Mouse (Mus musculus) heart, postnatal 10 days (tissue): Measurements from ENCODE around the gene Coro6. TPM values are rescaled to one million over a fixed set of nuclear protein-coding genes. Genes with fewer than 3 reads are reported as not detected.

ENCODE experiments used
- DNase-seq, 2 experiments: peaks; one replicate each; pipeline ENCODE4 v3.0.0; 2021
- intact Hi-C: fragments of 180-260 bp; cut with DNase I; formaldehyde crosslinking; loops from one replicate; pipeline ENCODE4 v1.15.1; 2025
- total RNA-seq, 2 experiments: library from RNA; stranded (reverse); gene quantifications; 2 replicates each; pipeline ENCODE4 v1.2.3; 2021

Gene Coro6
- total RNA-seq, 2 experiments from 2014 or later, result 196 to 202 TPM

GRCm38 (mm10) chr11:77505291-77505980 lies 43.2 kb downstream of the Coro6 start:
- intact Hi-C loops, result loop anchor here (5.0 kb wide), 1 partner anchor 122 kb away; no protein-coding TSS in a partner anchor
- no peak for DNase-seq

- intact Hi-C loops, result loop anchor here (5.0 kb wide), 1 partner anchor 121 kb away; no protein-coding TSS in a partner anchor
- no peak for DNase-seq
These were observed 44.1 kb downstream of the Coro6 start for GRCm38 (mm10) chr11:77506273-77506672.

DNA sequence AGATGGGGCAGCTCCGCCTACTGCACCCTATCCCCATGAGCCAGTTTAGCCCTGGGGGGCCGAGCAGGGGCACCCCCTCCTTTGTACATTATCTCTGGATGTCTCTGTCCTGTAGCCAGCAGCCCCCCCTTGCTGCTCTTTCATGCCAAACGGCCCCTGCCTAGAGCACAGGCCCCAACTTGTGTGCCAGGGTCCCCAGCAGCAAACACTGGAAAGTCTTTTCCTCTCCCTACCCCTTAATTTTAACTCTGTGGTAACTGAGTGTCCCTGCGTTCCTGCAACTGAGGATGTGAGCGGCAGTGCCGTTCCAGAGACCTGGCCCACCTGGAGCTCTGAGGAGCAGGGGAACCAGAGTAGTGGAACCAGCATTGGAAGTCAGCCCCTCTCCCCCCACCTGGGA lies 44.7 kb downstream of the Coro6 start:
- intact Hi-C loops, result loop anchor here (5.0 kb wide), 1 partner anchor 120 kb away; no protein-coding TSS in a partner anchor
- no peak for DNase-seq

GRCm38 (mm10) chr11:77507426-77507825 lies 45.2 kb downstream of the Coro6 start:
- intact Hi-C loops, result loop anchor here (5.0 kb wide), 1 partner anchor 120 kb away; no protein-coding TSS in a partner anchor
- no peak for DNase-seq

GRCm38 (mm10) chr11:77508068-77509021 lies 46.1 kb downstream of the Coro6 start:
- intact Hi-C loops, result loop anchor here (5.0 kb wide), 1 partner anchor 119 kb away; no protein-coding TSS in a partner anchor

DNA sequence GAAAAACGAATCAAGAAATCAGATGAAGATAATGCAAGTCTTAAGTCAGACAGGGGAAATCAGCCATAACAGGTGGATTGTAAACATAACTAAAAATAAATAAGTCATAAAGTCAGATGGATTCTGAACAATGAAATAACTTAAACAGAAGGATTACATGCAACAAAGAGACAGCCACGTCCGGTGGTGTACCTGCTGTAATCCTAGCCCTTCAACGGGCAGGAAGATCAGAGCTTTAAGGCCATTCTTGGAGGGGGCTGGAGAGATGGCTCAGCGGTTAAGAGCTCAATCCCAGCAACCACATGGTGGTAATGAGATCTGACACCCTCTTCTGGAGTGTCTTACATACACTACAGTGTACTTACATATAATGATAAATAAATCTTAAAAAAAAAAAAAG lies 49.1 kb downstream of the Coro6 start:
- intact Hi-C loops, result no loop called here

More at GRCm38 (mm10) chr11:77508068-77509021, 46.1 kb downstream of the Coro6 start:
- peak; percentile 89 to 92 for DNase-seq

DNA sequence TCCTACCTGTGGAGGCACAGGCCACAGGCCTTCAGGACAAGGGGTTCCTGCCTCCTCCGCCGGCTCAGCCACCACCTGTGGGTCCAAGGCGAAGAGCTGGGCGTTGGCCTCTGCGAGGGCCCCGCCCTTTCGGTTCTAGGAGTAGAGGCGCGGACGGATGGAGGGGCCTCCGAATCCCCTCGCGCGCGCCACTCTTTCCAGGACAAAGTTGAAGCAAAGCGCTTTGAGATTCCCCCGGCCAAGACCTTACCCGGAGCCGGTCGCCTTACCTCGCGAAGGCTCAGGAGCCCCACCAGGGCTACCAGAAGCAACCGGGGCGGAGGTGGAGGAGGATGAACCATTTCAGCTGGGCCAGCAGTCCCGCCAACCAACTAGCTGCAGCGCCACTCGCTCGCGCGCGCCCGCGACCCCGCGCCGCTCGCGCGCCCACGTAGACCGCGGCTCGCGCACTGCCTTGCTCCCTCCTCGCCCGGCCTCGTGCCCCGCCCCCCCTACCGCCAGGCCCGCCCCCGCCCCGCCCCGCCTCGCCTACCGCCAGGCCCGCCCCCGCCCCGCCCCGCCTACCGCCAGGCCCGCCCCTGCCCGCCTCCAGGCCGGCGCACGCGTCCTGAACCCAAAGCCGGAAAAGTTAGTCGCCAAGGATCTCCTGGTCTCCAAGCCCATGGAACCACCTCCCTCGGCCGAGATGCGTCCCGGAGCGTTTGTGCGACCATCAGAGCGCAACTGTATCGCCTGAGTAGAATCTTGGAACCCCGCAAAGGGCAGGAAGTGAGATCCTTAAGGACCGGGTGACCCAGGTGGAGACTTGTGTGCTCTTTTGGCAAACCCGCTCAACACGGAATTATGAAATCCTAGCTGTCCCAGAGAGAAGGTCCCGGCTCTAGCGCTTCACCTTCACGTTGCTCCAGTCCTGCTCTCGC lies 50.9 kb downstream of the Coro6 start:
- DNase-seq, result peak; percentile 91 to 92
- intact Hi-C loops, result no loop called here

More for the DNA sequence above, 49.1 kb downstream of the Coro6 start:
- no peak for DNase-seq

- DNase-seq, result peak in 1 of 2 experiments; percentile 52
- intact Hi-C loops, result no loop called here
These were observed 51.6 kb downstream of the Coro6 start for GRCm38 (mm10) chr11:77513811-77514170.

- intact Hi-C loops, result no loop called here
- peak in 1 of 2 experiments; percentile 62 for DNase-seq
These were observed 52.1 kb downstream of the Coro6 start for GRCm38 (mm10) chr11:77514281-77514831.

DNA sequence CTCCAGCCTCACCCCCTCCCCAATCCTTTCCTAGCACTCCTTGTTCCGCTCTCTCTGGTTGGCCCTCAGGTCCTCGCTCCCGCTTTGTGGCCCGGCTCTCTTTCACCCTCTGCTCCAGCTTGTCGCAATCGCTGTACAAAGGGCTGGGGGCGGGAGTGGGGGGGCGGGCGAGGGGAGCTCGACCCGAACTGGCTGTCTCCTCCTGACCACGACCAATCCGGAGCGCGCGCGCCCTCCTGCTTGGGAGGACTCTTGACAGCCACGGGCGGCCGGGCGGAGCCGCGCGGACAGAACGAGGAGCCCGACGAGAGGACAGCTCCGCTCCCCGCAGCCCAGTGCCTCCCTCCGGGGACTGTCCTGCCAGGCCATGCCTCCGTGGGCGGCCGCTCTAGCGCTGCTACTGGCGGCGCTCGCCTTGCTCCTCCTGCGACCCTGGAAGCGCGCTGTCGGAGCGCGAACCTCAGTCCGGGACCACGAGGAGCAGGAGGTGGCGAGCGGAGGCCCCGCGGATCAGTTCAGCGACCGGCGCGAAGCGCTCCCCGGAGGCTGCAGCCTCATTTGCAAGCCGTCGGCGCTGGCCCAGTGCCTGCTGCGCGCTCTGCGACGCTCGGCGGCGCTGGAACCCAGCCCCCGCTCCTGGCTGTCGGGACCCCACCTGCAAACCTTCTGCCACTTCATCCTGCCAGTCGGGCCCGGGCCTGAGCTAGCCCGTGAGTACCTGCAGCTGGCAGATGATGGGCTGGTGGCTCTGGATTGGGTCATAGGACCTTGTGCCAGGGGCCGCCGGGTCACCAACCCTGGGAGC lies 52.8 kb downstream of the Coro6 start, which contains the start of gene Abhd15:
Gene Abhd15, plus strand, starts transcription at position 290 of the 805 bp plus-strand sequence.
- DNase-seq, result peak; percentile 86 to 88
- intact Hi-C loops, result no loop called here

DNA sequence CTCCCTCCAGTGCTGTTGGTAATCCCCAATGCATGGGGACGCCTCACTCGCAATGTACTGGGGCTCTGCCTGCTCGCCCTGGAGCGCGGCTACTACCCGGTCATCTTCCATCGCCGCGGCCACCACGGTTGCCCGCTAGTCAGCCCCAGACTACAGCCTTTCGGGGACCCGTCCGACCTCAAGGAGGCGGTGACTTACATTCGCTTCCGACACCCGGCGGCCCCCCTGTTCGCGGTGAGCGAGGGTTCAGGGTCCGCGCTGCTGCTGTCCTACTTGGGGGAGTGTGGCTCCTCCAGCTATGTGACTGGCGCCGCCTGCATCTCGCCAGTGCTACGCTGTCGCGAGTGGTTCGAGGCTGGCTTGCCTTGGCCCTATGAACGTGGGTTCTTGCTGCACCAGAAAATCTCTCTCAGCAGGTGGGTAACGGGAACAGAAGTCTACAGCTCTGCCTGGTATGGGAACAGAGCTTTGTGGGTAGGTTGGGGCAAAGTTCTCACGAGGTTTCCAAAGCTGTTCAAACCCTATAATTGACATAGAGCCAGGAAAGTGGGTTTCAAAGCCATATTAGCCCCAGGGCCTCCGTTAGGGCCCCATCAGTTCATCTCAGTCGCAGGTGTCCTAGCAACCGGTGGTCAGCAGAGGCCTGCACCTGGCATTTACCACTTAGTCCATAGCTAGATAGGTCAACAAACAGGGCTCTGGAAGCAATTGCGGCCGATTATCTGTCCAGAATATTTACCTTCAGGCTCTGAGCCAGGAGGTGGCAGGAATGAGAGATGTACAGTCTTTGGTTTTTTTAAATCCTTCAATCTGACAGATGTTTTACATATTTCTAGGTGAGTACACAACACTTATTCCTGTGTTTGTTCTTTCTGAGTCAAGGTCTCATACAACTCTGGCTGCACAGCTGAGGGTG lies 53.7 kb downstream of the Coro6 start, which contains the start of gene Trp53i13:
Gene Trp53i13, minus strand, starts transcription at position 344 of the 916 bp plus-strand sequence.
- DNase-seq, result no peak
- intact Hi-C loops, result no loop called here

- no peak for DNase-seq
- intact Hi-C loops, result no loop called here
These were observed 54.6 kb downstream of the Coro6 start for GRCm38 (mm10) chr11:77516553-77517425.

DNA sequence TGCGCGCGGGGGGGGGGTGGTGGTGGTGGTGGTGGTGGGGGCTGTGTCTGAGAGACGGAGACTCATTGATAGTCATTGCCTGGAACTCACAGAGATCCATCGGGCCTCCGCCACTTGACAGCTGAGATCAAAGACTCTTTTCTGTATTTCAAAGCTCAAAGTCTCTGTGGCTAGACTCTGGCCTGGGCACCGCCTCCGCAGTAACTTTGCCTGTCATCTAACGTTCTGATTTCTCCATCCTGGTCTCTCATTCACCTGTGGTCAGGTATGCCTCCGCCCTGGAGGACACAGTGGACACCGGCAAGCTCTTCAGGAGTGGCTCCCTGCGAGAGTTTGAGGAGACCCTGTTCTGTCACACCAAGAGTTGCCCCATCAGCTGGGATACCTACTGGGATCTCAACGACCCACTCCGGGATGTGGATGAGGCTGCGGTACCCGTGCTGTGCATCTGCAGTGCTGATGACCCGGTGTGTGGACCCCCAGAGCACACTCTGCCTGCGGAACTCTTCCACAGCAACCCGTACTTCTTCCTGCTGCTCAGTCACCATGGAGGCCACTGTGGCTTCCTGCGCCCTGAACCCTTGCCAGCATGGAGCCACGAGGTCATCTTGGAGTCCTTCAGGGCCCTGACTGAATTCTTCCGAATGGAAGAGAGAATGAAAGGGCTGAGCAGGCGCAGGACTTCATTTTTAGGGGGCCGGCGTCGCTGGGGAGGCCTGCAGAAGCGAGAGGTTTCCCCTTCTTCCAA lies 56.0 kb downstream of the Coro6 start:
- intact Hi-C loops, result no loop called here
- DNase-seq, result peak in 1 of 2 experiments; percentile 13

- intact Hi-C loops, result no loop called here
- peak; percentile 53 for DNase-seq
These were observed 56.8 kb downstream of the Coro6 start, which contains the start of gene Gm10392 for GRCm38 (mm10) chr11:77519043-77519442. Gene Gm10392, minus strand, starts transcription at chr11:77519198.
